Mouse (Mus musculus) adrenal gland, postnatal 25 days (tissue): ENCODE measurements at regions not wholly inside any gene's neighbourhood (a gene's known extent, or its start where the extent isn't known, plus 50 kb on each side); places are given as distances from the start of the nearest gene placed in this dataset.
"Not testable (repeated sequence)": the region's sequence is repeated elsewhere in the genome, so short reads cannot be mapped to it uniquely, and the experiment has no call there.

Source experiments
- DNase-seq: peaks from one replicate; pipeline ENCODE4 v3.0.0; 2021; ENCODE audit warnings: mixed read lengths

DNA sequence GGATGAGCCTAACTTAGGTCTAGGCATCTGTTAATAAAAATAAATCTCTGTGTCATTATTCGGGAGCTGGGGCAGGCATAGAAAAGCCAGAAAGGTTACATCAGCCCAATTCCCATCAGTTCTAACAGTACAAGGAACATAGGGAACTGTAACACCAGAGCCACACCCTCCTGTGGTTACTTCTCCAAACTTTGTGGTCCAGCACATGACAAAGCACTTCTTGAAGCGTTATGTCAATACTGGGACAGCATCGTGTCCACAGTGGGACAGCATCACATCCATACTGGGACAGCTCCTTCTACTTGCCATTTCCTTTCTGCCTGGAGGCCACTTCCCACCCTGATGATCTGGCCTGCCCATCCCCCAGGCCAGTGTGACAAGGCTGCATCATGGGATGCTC, 253.9 kb downstream of the Diras2 start:
- DNase-seq: no peak

DNA sequence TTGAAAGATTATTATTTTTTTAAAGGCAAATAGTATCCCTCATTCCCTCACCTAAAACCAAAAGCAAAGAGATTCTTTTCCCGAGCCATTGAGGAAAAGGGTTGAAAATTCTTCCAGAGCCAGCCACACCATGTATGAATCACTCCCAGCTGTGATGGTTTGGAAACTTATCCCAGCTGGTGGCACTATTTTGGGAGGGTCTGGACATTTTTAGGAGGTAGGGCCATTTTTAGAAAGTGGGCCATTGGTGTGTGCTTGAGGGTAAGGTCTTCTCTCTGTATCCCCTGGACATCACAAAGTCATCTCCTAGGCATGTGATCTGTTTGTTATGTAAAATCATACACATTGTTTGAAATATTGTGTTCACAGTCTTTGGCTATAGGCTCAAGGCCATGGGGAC, 252.2 kb downstream of the Diras2 start:
- DNase-seq: no peak

DNA sequence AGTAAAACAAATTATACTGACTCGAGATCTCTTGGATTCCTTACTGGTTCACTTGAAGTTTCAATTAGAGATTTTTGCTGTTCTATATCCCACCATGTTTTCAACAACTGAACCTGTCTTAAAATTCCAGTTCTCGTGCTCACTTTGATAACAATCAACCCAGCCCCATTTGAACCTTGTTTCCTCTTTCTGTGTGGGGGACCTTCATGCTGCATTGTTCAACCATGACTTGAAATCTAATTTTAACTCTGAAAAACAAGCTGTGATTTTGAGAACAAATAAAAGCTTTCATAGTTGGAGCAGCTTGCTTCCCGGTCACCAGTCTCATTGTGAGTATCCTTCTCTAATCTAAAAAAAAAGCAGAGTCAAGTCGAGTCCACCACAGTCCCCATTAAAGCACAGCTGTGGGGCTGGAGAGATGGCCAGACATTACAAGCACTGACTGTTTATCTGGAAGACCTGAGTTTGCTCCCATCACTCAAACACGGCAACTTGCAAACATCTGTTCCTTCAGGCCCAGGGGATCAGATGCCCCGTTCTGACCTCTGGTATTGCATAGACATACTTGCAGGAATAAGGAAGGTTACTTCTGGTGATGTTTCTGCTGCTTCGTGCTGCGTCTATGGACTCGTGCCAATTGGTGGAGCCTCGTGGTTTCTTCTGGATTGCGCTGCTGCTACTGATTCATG, 251.7 kb downstream of the Diras2 start:
- DNase-seq: no peak

DNA sequence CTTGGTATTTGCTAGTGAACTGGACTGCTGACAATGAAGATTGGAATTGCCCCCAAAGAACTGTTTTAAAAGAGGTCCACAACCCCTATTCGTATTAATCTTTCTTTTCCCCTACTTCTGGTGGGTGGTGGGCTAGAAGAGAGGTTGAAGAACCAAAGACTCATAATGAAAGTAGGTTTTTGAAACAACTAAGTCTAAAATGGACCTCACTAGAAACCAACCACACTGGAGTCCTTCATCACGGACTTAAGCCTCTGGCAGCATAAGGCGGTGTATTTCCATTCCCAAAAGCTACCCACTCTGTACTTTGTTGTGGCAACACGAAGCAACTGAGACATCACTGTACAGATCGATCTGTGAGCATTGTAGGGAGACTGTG, 251.1 kb downstream of the Diras2 start:
- DNase-seq: no peak

DNA sequence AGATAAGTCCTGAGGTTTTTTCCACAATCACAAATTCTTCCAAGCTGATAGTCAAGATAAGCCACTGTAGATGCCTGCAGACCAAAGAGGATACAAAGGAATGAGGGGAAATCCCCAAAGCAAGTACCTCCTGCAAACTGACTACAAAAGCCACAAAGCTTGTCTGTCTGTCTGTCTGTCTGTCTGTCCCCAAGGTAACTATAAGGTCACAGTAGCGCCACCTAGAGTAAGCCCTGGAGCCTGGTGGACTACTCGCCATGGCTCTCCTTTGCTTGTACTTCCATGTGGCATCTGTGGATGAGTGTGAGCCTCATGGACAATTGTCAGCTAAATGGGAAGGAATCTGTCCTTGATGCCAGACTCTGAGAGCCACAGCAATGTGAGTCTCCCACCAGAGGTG, 249.8 kb downstream of the Diras2 start:
- DNase-seq: no peak

DNA sequence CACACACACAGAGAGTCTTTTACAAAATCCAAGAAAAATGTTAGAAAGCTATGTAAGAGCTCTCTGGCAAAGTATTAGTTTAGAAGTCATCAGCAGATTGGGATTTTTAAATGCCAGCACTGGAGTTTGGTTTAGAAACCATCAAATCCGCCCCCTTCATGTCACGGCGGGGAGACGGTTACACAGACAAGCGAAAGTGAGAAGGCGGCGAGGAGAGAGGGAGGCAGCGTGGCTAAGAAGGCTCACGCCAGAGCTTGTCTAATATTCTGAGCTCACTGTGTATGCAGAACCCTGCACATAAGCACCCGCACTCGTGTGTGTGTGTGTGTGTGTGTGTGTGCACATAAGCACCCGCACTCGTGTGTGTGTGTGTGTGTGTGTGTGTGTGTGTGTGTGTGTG, 248.6 kb downstream of the Diras2 start:
- no peak for DNase-seq

DNA sequence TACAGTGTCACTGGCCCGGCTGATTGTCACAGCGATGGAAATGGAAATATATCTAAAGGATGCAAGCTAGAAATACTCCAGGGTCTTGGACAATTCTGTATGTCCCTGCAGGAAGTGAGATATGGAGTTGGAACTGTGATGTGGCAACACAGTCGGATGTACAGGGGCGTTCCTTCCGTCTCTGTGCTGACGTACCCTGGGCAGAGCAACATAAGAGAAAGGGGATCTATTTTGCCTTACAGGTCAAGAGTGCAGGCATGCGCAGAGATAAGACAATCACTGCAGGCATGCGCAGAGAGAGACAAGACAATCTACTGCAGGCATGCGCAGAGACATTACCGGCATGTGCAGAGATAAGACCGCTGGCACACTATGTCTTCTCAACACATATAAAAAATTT, 247.6 kb downstream of the Diras2 start:
- DNase-seq: no peak

DNA sequence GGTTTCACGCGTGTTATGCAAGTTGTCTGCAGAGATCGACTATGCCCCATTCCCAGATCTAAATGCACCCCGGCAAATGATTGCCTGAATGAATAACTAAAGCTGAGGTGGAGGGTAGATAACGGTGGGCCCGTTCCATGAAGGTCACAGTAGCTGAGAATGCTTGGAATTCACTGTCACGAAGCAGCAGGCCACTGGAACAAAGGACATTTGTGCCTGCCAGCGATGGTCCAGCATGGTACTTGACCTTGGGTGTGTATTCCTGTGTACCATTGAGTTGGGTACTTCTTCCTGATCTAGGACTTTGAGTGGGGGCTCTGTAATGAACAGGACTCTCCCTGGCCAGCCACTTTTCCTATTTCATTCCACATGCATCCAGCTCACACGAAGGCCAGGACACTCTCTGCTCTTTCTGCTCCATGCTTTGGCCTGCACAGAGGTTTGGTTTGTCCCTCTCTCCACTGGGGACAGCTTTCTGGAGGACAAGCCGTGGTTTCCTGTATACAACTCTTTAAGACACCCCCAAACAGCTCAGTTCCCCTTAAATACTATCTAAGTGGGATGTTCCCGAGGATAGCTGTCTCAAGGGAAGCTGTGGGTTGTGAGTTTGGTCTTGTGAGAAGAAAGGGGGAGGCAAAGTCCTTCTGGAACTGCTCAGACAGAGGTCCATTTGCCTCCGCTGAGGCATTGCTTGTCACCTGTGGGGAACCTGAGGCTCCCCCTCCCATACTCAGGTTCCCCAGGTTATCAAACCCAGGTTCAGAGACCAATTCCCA, 246.9 kb downstream of the Diras2 start:
- no peak for DNase-seq

DNA sequence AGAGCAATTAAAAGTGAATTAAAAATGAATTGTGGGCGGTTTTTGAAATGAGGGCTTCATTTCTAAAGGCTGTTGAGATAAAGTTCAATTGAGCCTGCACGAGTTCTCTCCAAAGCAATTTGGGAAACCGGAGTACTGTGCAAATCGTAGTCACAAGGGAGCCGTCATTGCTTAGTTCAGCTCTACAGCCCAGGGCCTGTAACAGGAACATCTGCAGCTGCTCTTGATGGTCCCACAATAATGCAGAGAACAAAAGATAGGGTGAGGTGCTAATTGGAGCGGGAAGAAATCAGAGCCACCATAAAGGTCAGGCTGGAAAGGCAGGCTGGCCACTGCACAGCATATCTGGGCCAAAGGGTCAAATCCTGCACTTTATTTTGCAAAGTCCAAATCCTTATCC, 242.7 kb downstream of the Diras2 start:
- DNase-seq: no peak

DNA sequence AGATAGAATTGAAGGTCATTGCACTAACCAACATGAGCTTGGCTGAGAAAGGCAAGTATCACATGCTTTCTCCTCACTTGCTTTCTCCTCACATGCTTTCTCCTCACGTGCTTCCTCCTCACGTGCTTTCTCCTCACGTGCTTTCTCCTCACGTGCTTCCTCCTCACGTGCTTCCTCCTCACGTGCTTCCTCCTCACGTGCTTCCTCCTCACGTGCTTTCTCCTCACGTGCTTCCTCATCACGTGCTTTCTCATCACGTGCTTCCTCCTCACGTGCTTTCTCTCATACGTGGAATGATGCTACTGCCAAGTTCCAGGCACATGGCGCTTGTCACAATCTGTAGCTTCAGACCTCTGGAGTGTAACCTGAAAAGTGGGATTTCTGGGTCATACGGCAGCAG, 235.2 kb downstream of the Diras2 start:
- DNase-seq: no peak

DNA sequence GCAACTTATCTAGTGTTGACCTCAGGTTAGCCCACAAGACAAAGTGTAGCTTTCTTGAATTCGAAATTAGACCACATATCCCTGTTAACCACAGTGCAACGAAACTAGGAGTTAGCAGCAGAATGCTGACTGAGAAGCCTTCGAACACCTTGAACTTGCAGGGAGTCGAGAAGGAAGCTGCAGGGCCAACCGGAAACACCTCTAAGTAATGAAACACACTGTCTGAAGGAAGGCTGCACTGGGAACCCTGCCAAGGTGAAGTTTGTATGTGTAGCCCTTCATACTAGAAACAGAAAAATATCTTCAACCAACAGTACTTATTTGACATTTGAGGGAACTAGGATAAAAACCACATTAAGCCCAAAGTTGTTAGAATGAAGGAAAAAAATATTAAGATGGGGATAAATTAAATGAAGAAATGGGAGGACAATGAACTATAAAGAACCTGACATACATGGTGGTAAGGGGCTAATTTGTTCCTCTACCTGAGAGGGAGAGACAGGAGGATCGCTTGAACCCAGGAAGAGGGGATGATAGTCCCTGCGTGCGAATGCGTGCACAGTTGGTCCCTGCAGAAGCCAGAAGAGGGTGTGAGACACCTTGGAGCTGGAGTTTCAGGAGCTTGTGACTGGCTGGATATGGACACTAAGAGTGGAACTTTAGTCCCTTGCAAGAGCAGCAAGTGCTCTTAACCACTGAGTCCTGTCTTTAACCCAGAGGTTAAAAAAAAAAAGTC, 234.4 kb downstream of the Diras2 start:
- no peak for DNase-seq

DNA sequence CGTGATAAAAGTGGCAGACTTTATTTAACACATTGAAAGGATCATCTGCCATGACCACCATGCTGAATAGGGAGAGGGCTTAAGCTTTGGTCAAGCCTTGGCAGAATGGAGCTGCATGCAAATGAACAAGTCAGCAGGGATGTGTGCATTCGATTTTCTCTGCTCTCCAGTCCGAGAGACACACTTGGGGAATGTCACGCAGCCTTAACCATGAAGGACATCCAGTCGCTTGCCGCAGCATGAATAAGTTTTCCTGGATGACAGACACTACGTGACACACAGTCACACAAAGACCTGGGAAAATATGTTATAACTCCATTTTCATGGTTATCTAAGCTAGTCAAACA, 233.8 kb downstream of the Diras2 start:
- no peak for DNase-seq

DNA sequence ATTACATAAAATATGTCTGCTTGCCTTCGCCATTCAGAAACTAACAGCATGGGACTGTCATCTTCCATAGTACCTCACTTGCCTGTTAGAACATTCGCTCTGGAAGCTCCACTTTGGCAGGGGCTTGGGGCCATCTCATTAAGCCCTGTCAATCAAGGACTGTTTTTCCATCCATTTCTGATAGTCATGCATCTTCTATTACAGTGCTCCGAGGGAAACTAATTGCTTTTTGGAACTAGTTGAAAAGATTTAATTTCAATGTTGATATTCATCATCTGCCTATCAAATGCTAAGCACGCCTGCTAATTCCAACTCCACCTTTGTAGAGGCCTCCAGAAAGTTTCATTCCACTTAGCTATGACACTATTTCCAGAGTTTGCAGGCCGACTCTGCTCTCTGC, 232.7 kb downstream of the Diras2 start:
- DNase-seq: no peak

DNA sequence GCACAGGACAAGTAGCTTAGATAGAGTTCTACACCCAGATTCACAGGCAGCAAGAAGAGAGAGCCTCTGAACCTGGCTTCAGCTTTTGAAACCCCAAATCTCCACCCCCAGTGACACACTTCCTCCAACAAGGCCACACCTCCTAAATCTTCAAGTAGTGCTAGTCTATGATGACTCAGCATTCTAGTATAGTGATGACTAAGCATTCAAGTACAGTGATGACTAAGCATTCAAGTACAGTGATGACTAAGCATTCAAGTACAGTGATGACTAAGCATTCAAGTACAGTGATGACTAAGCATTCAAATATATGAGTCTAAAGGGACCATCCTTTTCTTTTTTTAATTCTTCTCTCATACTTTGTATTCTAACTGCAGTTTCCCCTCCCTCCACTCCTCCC, 225.8 kb downstream of the Diras2 start:
- not testable (repeated sequence) for DNase-seq

DNA sequence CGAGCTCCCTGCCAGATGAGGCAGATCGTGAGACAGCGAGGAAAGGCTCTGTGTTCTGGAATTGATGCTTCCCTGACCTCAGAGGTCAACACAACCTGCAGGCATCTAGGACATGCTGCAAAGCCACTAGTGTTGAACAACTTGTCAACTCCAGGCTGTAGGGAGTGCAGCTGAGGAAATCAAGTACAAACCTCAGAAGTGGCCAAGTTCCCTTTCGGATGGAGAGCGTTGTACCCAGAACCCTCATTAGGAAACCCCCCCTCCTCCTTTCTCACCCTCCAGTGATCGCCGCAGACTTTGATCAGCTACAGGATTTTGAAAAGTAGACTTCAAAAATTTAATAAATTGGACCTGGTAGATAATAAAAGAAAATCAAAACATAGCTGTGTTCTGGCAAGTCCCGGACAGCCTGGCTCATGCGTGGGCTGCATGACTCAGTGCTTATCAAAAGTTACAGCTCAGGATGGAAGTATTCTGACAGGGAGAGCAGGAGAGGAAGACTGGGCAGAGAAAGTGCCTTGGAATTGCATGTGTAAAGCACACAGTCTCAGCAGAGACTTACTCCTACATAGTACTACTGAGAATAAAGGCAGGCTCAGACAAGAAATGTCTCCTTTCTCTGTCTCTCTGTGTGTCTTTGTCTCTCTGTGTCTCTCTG, 224.2 kb downstream of the Diras2 start:
- DNase-seq: peak; percentile 13

DNA sequence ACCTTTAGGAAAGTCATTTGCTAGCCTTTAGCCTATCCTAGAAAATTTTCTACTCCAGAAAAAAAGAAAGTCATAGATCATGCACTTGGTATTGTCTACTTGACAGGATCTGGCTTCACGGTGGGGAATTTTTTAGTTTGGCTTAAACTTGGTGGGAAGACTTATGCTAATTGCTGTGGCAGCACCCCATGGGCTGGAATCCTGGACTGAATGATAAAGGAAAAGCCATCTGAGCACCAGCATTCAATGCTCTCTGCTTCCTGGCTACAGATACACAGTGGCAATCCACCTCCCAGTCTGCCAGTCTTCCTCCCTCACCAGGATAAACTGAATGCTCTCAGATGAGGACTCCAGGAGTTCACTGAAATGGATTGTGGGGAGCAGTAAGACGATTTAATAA, 220.1 kb downstream of the Diras2 start:
- DNase-seq: no peak

DNA sequence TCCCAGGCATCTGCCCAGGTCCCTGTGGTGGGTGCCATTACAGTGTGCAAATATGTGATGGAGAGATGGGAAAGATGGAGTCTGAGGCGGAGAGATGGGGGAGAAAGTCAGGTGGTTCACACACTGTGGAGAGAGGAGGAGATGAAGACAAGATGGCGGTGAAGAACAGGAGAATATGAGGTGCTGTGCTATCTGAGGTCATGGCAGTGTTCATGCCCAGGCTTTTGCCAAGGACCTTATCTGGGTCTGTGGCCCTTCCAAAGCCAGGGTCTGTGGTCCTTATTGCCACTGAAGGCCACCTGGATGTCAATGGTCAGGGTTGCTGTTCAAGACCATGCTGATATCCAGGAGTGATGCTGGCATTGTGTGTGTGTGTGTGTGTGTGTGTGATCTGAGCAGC, 212.8 kb downstream of the Diras2 start:
- no peak for DNase-seq

DNA sequence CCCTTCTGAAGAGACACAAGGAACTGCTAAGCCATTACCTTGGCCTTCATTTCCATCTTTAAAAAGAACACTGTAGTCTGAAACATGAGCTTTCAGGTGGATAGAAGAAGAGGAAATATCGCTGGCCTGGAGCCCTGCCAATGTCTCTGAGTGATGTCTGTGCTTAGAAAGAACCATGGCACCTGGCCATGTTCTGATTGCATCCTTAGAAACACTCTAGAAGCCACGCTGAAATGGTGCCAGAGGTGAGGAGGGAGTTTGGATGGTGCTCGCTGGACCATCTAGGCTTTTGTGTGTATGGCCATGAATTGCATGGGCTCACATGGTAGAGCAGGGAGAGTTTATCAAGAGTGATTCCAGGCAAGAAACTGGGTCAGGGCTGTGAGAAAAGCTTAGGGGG, 207.4 kb downstream of the Diras2 start:
- DNase-seq: no peak

DNA sequence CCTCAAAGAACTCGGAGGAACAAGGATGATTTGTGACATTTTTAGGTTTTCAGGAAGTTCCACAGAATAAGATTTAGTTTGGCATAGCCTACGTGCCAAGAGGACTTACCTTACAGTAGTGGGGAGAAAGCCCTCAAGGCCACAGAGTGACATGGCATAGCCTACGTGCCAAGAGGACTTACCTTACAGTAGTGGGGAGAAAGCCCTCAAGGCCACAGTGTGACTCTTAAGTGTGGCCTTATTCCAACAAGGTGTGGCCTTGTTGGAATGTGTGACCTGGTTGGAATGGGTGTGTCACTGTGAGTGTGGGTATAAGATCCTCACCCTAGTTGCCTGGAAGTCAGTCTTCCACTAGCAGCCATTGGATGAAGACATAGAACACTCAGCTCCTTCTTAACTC, 206.7 kb downstream of the Diras2 start:
- not testable (repeated sequence) for DNase-seq

DNA sequence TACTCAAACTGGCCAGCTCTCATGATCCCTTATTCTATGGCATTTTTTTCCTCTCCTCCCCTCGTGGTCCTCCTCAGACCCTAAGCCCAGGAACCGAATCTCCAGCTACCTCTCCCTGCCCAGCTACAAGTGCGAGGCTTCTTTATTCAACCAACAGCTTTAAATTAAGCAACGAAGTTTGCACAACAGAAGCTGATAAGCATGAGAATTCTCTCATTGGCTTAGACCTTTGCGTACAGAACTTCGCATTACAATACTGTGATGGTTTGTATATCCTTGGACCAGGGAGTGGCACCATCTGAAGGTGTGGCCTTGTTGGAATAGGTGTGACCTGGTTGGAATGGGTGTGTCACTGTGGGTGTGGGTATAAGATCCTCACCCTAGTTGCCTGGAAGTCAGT, 205.4 kb downstream of the Diras2 start:
- DNase-seq: not testable (repeated sequence)

DNA sequence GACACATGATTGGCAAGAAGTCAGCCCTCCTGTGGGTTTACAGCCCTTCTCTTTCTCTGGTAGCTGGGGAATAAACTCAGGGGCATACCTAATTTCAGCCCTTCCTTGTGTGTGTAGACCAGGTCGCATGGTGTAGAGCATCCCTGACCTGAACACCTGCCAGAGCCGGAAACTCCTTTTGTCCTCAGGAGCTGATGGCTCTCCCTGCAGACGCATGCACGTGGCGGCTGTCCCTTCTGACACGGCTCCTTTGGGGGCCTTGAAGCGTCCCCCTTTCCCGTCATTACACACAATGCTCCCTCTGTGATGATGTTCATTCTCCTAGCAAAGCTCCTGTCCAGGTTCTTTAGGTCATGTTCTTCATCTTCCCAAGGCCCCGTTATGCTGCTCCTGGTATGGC, 203.3 kb downstream of the Diras2 start:
- no peak for DNase-seq

DNA sequence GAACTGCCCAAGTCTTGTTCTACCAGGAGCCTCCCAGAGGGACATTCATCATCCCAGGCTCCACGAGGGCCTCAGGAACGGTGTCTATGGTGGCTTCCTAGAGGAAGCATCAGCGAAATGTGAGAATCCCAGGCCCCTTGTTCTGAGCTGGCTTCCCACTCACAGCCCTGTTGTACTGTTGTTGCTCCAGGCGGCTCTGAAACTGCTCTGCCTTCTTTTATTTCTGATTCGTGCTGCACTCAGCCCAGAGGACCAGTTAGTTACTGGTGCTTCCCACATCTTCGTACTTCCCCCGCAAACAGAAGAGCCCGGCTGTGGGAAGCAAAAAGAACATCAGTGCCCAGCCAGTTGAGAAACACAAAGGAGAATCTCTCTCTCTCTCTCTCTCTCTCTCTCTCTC, 202.3 kb downstream of the Diras2 start:
- no peak for DNase-seq

DNA sequence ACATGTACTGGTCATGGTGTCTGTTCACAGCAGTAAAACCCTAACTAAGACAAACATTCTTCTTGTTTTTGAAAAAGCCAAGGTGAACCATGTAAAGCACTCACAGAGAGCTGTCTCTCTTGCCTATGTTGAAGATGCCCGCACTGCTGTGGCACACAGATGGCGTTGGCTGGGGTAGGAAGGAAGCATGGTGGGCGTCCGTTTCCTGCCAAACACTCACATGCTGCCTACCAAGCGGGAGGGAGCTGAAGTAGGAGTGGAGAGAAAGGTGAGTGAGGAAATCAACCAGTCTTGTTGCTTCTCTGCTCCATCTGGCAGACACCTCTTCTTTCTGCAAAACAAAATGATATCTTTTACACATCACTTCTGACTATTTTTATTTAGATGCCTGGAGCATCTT, 200.0 kb downstream of the Diras2 start:
- no peak for DNase-seq
